Mouse (Mus musculus) liver, postnatal 0 days (tissue): ENCODE measurements at regions not wholly inside any gene's neighbourhood (a gene's known extent, or its start where the extent isn't known, plus 50 kb on each side); places are given as distances from the start of the nearest gene placed in this dataset.

Experiments
- ATAC-seq: fragments of 200-750 bp; cut with Nextera tagmentation; 2 replicates; pipeline ENCODE4 v1.8.0; 2017; ENCODE audit warnings: mild to moderate bottlenecking, moderate library complexity
- DNase-seq: peaks from one replicate; pipeline ENCODE4 v3.0.0-alpha.2; 2016
- H3K27ac ChIP-seq: fragments of 300-500 bp; sonication (generic); 2 replicates; pipeline ENCODE4 v1.5.1; 2014; ENCODE audit warnings: antibody characterized with exemption, moderate library complexity, mild to moderate bottlenecking, low read depth
- H3K27me3 ChIP-seq: fragments of 300-500 bp; sonication (generic); 2 replicates; pipeline ENCODE4 v1.6.1; 2014; ENCODE audit warnings: low read length, control low read depth, mixed read lengths; ENCODE audit not compliant: insufficient read depth
- H3K36me3 ChIP-seq: fragments of 300-500 bp; sonication (generic); replicated peaks from 2 replicates; pipeline ENCODE4 v1.6.1; 2014; ENCODE audit warnings: mild to moderate bottlenecking, control low read depth, low read length, moderate library complexity, mixed read lengths; ENCODE audit not compliant: insufficient read depth
- H3K4me1 ChIP-seq: fragments of 300-500 bp; sonication (generic); 2 replicates; pipeline ENCODE4 v1.6.1; 2014; ENCODE audit warnings: antibody characterized with exemption, mild to moderate bottlenecking, control low read depth; ENCODE audit not compliant: insufficient read depth
- H3K4me2 ChIP-seq: fragments of 300-500 bp; sonication (generic); 2 replicates; pipeline ENCODE4 v1.6.1; 2014; ENCODE audit warnings: low read depth, mild to moderate bottlenecking, low read length, moderate library complexity, mixed read lengths
- H3K4me3 ChIP-seq: fragments of 300-500 bp; sonication (generic); 2 replicates; pipeline ENCODE4 v1.5.1; 2014; ENCODE audit warnings: low read depth, low read length
- H3K9ac ChIP-seq: fragments of 300-500 bp; sonication (generic); replicated peaks from 2 replicates; pipeline ENCODE4 v1.6.1; 2014; ENCODE audit warnings: mild to moderate bottlenecking, moderate library complexity
- H3K9me3 ChIP-seq: fragments of 300-500 bp; sonication (generic); 2 replicates; pipeline ENCODE4 v1.6.1; 2016; ENCODE audit warnings: mild to moderate bottlenecking, control low read depth, low read length, mixed read lengths
- CTCF ChIP-seq: sonication (generic); IDR thresholded peaks from 2 replicates; pipeline ENCODE4 v1.5.1; 2016; ENCODE audit warnings: antibody characterized with exemption, low read depth
- EP300 ChIP-seq: IDR thresholded peaks from 2 replicates; pipeline ENCODE4 v1.6.1; 2016; ENCODE audit warnings: antibody characterized with exemption, low read depth, mild to moderate bottlenecking
- WGBS: fragments of 180-500 bp; shearing (Covaris S2); extraction: QIAGEN DNeasy Blood & Tissue Kit; methylation state at CpG from one replicate; pipeline ENCODE4 v1.1.7; 2014; ENCODE audit not compliant: insufficient replicate concordance; 5-methylcytosine and 5-hydroxymethylcytosine counted together

DNA sequence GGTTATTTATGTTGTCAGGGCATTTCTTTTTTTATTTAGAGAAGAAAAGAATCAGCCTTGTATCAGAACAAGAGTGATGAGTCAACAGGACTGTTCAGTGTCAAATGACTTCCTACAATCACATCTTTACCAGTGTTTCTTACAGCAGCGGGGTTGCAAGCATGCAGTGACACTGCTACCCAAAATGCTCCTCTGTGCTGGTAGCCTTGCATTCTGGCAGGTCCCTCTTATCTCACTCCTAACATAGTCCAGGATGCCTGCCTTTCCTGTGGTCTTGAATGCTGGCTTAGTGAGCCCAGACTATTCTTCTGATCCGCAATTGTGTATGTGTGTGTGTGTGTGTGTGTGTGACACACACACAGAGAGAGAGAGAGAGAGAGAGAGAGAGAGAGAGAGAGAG, 506.4 kb upstream of the Camk1g start:
- DNase-seq, result no peak
- 48% methylated on average over 2 of the region's 2 CpGs for WGBS
- Histone ChIP-seq H3K4me2 (no peak overlapping the region), H3K9me3 (no peaks in the 10 kb centered on the region), H3K4me3 (no peak overlapping the region), H3K4me1 (no peaks in the 10 kb centered on the region), H3K27me3 (no peaks in the 10 kb centered on the region), H3K36me3 (no peaks in the 10 kb centered on the region), H3K27ac (no peak overlapping the region), H3K9ac (no peak overlapping the region)
- no peak for TF ChIP-seq EP300
- TF ChIP-seq CTCF, result no peak
- ATAC-seq, result no peak

GRCm38 (mm10) chr1:193876121-193876520, 506.0 kb upstream of the Camk1g start:
- H3K4me1 ChIP-seq, result no peaks in the 10 kb centered on the region
- no peaks in the 10 kb centered on the region for H3K9me3 ChIP-seq
- H3K27me3 ChIP-seq, result no peaks in the 10 kb centered on the region
- DNase-seq (no peak), ATAC-seq (no peak)
- no peak overlapping the region for H3K9ac ChIP-seq
- no peak overlapping the region for H3K4me3 ChIP-seq
- no peak overlapping the region for H3K4me2 ChIP-seq
- TF ChIP-seq CTCF (no peak), EP300 (no peak)
- H3K27ac ChIP-seq, result no peak overlapping the region
- no peaks in the 10 kb centered on the region for H3K36me3 ChIP-seq

- no peaks in the 10 kb centered on the region for H3K4me1 ChIP-seq
- no peaks in the 10 kb centered on the region for H3K27me3 ChIP-seq
- H3K9me3 ChIP-seq, result no peaks in the 10 kb centered on the region
- no peak for ATAC-seq
- DNase-seq, result no peak
- no peaks in the 10 kb centered on the region for H3K36me3 ChIP-seq
- no peak overlapping the region for H3K27ac ChIP-seq
- H3K4me2 ChIP-seq, result no peak overlapping the region
- no peak overlapping the region for H3K4me3 ChIP-seq
- TF ChIP-seq EP300 (no peak), CTCF (no peak)
- 67% methylated on average over 3 of the region's 3 CpGs for WGBS
- no peak overlapping the region for H3K9ac ChIP-seq
Measured at GRCm38 (mm10) chr1:193875287-193875686, 505.2 kb upstream of the Camk1g start.

DNA sequence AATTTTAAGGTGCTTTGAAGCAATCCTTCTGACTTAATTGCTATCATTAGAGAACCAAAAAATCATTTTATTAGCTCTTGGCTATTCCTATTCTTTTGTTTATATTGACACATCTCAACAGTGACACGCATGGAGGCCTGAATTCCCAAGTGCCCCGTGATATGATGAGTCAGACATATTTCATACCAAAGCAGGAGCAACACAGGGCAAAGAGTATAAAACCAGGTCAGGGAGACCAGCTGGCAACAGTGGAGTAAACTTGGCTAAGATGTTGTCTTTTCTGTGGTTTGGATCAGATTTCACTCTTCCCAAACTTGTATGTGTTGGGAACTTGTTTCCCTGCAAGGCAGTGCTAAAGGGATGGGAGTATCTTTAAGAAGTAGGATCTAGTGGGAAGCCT, 500.6 kb upstream of the Camk1g start:
- Histone ChIP-seq H3K9me3 (no peaks in the 10 kb centered on the region), H3K4me3 (no peak overlapping the region), H3K4me2 (no peak overlapping the region), H3K27me3 (no peaks in the 10 kb centered on the region), H3K36me3 (no peaks in the 10 kb centered on the region), H3K4me1 (no peaks in the 10 kb centered on the region), H3K27ac (no peak overlapping the region), H3K9ac (no peak overlapping the region)
- DNase-seq (no peak), ATAC-seq (no peak)
- TF ChIP-seq EP300 (no peak), CTCF (no peak)
- WGBS, result 70% methylated on average over 2 of the region's 2 CpGs

- Histone ChIP-seq H3K9ac (no peak overlapping the region), H3K4me3 (no peak overlapping the region), H3K36me3 (no peaks in the 10 kb centered on the region), H3K4me2 (no peak overlapping the region), H3K4me1 (no peaks in the 10 kb centered on the region), H3K27me3 (no peaks in the 10 kb centered on the region), H3K9me3 (no peaks in the 10 kb centered on the region), H3K27ac (no peak overlapping the region)
- 75% methylated on average over 4 of the region's 4 CpGs for WGBS
- TF ChIP-seq EP300 (no peak), CTCF (no peak)
- DNase-seq, result no peak
- no peak for ATAC-seq
Measured at GRCm38 (mm10) chr1:193868639-193869320, 498.7 kb upstream of the Camk1g start.

DNA sequence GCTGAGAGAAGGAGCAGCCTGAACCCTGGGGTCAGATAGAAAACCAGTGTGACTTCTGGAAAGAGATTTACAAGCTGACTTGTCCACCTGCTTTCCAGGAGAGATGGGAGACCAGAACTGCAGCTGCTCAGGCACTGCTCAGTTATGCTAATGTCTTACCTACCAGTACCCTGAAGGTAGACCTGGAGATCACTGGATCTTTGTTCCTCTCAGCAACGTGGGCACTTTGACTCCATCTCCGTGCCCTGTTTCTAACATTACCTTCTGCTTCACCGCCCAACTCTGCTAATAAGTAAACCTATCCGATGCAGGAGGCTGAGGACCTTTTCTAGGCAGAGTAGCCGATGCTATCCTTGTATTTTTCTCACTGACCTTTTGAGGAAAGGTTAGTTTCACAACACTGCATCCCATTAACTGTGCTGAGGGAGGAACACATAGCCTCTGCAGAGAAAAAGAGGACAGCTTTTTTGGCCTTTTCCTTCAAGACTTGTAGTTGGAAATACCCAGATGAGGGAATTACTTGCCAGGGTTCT, 490.7 kb upstream of the Camk1g start:
- DNase-seq (no peak), ATAC-seq (no peak)
- Histone ChIP-seq H3K9me3 (no peaks in the 10 kb centered on the region), H3K9ac (no peak overlapping the region), H3K4me1 (no peaks in the 10 kb centered on the region), H3K27me3 (no peaks in the 10 kb centered on the region), H3K27ac (no peak overlapping the region), H3K4me2 (no peak overlapping the region), H3K36me3 (no peaks in the 10 kb centered on the region), H3K4me3 (no peak overlapping the region)
- 72% methylated on average over 5 of the region's 5 CpGs for WGBS
- no peak for TF ChIP-seq EP300
- no peak for TF ChIP-seq CTCF
